Mouse (Mus musculus): ENCODE data around the gene Coa6.
"Not testable (repeated sequence)": the region's sequence is repeated elsewhere in the genome, so short reads cannot be mapped to it uniquely, and the experiment has no call there.

Gene Coa6

DNA sequence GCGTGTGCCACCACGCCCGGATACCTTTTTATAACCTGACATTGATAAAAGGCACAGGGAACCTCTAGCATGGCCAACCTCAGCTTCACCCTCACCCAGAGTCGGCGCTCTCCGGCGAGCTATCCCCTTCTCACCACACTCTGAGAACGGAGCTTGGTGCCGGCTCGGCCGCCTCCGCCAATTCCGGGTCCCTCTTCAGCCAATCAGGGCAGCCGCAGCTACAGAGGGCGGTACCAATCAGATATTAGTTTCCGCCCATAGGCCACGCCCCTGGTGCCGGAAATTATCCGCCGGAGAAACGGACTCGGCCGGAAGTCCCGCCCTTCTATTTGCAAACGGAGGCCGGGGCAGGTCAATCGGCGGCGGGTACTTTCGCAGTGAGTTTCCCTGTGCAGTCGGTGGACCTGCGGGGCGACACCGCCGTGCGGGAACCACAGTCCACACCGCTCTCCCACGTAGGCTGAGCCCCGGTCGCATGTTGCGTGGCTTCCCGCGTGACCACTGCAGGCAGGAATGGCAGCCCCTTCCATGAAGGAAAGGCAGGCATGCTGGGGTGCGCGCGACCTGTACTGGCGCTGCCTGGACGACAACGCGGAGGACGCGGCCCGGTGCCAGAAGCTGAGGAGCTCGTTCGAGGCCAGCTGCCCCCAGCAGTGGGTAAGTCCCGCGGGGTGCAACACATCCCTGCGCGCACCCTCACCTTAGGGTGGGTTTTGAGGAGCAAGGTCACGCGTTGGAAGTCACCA, at the start of gene Coa6:
Coa6 (plus strand) TSS at position 342 of the 746 bp plus-strand sequence.
- DNase-seq: peak; percentile 98

GRCm38 (mm10) chr8:126379580-126379979, 42.7 kb upstream of the Coa6 start:
- no peak for DNase-seq

DNA sequence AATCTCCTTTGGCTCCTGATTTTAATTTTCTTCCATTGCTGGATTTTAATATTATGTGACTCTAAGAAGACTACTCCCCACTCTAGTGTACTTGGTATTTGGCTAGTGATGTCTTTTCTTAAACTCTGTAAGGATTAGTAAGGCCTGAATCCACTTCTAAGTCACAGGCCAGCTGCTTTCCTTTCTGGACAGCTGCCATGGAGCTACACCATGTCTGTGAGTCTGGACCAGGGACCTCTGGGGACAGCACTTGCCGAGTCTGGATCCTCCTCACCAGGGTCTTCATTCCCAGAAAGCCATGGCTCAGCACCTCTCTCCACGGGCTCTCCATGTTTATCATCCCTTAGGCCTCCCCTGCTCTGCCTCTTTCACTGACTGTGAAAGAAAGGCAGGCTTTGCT, 42.2 kb upstream of the Coa6 start:
- no peak for DNase-seq

- peak in 1 of 2 experiments; percentile 9 for DNase-seq
Observed at GRCm38 (mm10) chr8:126381299-126381698, 41.0 kb upstream of the Coa6 start.

- DNase-seq: peak in 1 of 2 experiments; percentile 13
Observed at GRCm38 (mm10) chr8:126382216-126382615, 40.1 kb upstream of the Coa6 start.

GRCm38 (mm10) chr8:126382749-126383148, 39.6 kb upstream of the Coa6 start:
- DNase-seq: peak; percentile 25 to 26

- no peak for DNase-seq
Observed at GRCm38 (mm10) chr8:126387566-126387965, 34.7 kb upstream of the Coa6 start.

- peak; percentile 26 to 29 for DNase-seq
Observed at GRCm38 (mm10) chr8:126391541-126391940, 30.8 kb upstream of the Coa6 start.

DNA sequence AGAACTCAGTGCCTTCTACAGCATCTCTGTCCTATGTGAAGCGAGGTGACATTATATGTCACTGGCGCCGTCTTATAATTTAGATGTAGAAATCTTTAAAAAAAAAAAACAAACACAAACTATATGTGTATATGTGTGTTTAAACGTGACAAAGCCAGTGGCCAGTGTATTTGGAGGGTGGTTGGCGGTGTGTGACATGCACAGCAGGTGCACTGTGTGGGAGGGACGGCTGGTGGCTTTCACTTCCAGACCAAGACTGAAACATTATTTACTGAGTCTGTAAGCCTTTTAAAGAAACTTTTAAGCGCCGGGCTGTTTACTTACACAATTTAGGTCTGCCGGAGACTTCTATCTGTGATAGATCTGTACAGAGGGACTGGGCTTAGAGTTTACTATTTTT, 26.9 kb upstream of the Coa6 start:
- DNase-seq: no peak

- no peak for DNase-seq
Observed at GRCm38 (mm10) chr8:126395917-126396316, 26.4 kb upstream of the Coa6 start.

- no peak for DNase-seq
Observed at GRCm38 (mm10) chr8:126398349-126398748, 24.0 kb upstream of the Coa6 start.

DNA sequence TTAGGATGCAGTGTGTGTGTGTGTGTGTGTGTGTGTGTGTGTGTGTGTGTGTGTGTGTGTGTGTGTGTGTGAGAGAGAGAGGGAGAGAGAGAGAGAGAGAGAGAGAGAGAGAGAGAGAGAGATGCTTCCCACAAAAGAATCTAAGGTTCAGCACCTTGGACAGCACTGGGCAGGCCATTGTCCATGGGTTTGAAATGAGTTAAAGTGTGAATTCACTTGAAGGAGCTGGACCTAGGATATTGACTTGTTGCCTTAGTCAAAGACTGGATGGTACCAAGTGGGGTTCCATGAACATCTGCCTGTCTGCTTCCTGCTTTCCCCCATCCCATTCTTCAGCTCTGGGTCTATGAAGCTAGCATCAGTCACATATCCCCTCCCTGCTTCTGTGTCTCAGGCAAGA, 17.8 kb upstream of the Coa6 start:
- DNase-seq: not testable (repeated sequence)

DNA sequence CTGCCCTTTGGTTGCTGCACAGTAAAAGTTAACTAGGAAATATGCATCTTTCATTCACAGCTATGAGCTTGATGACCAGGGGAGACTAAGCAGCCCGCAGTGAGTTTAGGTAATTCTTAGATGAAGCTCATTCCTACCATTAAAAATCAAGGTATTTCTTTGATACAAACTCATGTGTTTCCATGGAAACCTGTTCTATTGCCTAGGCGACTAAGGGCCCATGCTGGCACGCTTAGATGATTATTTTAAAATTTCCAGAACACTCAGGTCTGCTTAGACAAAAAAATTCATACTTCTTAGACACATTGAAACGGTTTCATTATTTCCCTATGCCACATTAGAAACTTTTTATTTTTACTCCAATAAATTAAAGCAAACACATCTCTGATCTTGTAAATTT, 17.3 kb upstream of the Coa6 start:
- DNase-seq: no peak

DNA sequence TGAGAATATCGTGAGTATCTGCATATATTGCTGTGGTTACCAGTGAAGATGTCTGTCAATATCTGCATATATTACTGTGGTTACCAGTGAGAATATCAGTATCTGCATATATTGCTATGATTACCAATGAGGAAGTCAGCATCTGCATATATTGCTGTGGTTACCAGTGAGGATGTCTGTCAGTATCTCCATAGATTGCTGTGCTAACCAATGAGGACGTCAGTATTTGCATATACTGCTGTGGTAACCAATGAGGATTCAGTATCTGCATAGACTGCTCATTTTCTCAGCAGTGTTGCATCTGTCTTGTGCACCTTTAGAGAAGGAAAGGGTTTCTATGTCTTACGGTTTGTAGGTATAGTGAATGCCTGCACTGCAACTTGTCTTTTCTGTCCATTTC, 1.5 kb upstream of the Coa6 start:
- DNase-seq: no peak

DNA sequence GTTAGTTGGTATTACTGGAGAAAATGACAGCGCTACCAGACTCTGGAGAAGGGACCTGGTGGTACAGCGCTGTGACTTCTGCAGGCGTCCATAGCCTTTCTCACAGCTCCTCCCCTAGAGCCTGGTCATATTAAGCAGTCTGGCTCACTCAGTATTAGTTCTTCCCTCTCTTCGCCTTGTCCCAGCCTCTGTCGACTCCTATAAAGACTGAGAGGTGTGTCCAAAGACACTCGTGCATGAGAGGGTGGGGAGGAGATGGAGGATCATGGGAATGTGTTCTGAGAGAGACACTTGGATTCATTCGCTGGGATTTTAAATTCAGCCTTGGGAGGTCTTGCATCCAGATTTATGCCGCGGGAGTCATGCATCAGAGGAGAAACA, 595 bp downstream of the Coa6 start:
- no peak for DNase-seq

DNA sequence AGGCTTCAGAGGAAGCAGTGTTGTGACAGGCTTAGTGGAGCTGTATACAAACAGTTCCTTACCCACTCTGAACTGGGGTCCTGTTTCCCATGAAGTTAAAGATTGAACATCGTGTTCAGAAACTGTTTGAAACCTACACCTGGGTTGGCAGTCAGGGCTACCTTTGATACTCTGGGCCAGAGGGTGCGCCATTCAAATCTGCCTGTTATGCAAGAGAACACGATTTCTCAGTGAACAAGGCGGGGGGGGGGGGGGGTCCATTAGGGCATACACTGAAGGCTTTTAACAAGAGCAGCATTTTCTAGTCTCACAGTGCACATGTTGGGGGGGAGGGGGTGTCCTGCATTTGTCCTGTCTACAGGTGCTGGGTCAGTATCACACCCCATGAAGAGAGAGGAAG, 1.8 kb downstream of the Coa6 start:
- no peak for DNase-seq

- DNase-seq: no peak
Observed at GRCm38 (mm10) chr8:126424946-126425345, 2.6 kb downstream of the Coa6 start.

DNA sequence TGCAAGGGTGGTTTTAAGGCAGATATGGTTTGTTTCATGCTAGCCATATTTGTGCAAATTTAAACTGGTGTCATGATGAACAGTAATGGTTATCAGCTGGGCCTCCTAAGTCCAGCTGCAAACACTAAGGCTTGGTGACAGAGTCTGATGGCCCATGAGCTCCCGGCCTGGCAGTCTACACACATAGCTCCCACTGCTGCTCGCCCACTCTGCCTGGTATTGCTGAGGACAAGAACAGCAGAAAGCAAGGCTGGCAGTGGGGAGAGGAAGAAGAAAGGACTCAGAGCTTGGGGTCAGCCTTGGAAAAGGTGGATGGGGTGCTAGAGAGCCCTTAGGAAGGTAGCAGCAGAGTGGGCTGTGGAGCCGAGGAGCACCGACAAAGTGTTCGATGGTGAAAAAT, 7.3 kb downstream of the Coa6 start:
- no peak for DNase-seq

GRCm38 (mm10) chr8:126433827-126434226, 11.5 kb downstream of the Coa6 start:
- DNase-seq: no peak

DNA sequence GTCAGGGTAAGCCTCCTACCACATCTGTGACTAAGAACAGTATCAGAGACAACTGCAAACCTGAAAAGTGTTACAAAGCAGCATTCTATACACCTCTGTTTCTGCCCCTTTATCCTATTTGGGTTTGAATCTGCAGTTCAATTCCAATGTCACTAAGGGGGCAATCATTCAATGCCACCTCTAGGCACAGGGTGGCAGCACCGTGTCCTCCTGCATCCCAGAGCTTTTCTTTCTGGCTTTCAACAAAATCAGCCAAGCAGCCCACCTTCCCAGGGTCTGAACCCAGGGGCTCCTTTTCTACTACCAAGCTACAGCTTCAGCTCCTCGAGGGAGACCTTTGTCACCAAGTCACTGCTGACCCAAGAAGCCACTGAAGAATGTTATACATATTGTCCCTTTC, 16.6 kb downstream of the Coa6 start:
- no peak for DNase-seq

DNA sequence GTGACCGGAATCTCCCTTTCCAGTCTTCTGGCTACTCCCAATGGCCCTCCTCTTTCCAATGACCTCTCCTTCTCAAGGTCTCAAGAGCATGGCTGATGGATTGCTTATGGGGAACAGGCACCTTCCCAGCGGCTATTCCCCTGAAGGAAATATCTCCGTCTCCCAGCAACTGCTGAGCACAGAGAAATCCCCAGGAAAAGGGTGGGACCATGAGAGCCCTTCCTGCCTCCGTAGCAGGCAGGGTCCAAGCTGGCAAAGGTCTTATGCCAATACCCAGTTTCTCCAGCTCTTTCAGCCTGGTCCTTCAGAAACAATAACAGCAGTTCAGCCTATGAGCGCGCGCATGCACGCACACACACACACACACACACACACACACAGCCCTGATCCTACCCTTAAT, 28.8 kb downstream of the Coa6 start:
- no peak for DNase-seq

DNA sequence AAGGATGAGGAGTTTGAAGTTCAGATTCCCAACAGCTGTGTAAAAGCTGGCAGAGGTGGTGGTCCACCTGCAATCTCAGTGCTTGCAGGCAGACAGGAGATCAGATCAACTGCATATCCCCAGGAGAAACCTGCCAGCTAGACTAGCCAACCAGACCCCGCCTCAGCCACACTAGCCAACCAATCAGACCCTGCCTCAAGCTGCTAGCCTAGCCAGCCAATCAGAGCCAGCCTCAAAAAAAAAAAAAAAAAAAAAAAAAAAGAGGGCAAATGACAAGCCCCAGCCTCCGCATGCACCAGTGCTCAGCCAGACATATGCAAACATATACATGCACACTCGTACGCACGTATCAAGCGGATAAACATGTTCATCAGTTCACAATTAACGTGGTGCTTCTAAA, 33.1 kb downstream of the Coa6 start:
- DNase-seq: no peak

GRCm38 (mm10) chr8:126460274-126460673, 38.0 kb downstream of the Coa6 start:
- peak; percentile 41 to 69 for DNase-seq

- DNase-seq: no peak
Observed at GRCm38 (mm10) chr8:126461735-126462134, 39.4 kb downstream of the Coa6 start.

GRCm38 (mm10) chr8:126464071-126464470, 41.8 kb downstream of the Coa6 start:
- DNase-seq: no peak
